Mouse (Mus musculus) midbrain, embryonic 14.5 days (tissue): ENCODE measurements around the gene Hnrnph1. TPM values are rescaled to one million over a fixed set of nuclear protein-coding genes. Genes with fewer than 3 reads are reported as not detected.

Experiments
- ATAC-seq: fragments of 200-750 bp; cut with Nextera tagmentation; 2 replicates; pipeline ENCODE4 v1.8.0; 2017; ENCODE audit warnings: moderate number of reproducible peaks, moderate library complexity; ENCODE audit not compliant: low FRiP score, low TSS enrichment
- DNase-seq: peaks from one replicate; pipeline ENCODE4 v3.0.0-alpha.2; 2015
- H3K27ac ChIP-seq: fragments of 300-500 bp; sonication (generic); replicated peaks from 2 replicates; pipeline ENCODE4 v1.5.1; 2014; ENCODE audit warnings: mild to moderate bottlenecking, low read depth, low read length, moderate library complexity
- H3K27me3 ChIP-seq: fragments of 300-500 bp; sonication (generic); 2 replicates; pipeline ENCODE4 v1.6.1; 2014; ENCODE audit warnings: low read length, control low read depth, mixed read lengths; ENCODE audit not compliant: control insufficient read depth, insufficient read depth
- H3K36me3 ChIP-seq: fragments of 300-500 bp; sonication (generic); 2 replicates; pipeline ENCODE4 v1.6.1; 2014; ENCODE audit warnings: low read length, control low read depth; ENCODE audit not compliant: control insufficient read depth, insufficient read depth
- H3K4me1 ChIP-seq: fragments of 300-500 bp; sonication (generic); 2 replicates; pipeline ENCODE4 v1.6.1; 2014; ENCODE audit warnings: mild to moderate bottlenecking, antibody characterized with exemption, low read length, control low read depth; ENCODE audit not compliant: control insufficient read depth, insufficient read depth
- H3K4me2 ChIP-seq: fragments of 300-500 bp; sonication (generic); 2 replicates; pipeline ENCODE4 v1.6.1; 2014; ENCODE audit warnings: mild to moderate bottlenecking, low read length, moderate library complexity
- H3K4me3 ChIP-seq: fragments of 300-500 bp; sonication (generic); replicated peaks from 2 replicates; pipeline ENCODE4 v1.5.1; 2014; ENCODE audit warnings: low read depth, low read length
- H3K9ac ChIP-seq: fragments of 300-500 bp; sonication (generic); replicated peaks from 2 replicates; pipeline ENCODE4 v1.6.1; 2014; ENCODE audit warnings: mild to moderate bottlenecking, low read length, moderate library complexity
- H3K9me3 ChIP-seq: fragments of 300-500 bp; sonication (generic); 2 replicates; pipeline ENCODE4 v1.6.1; 2016; ENCODE audit warnings: low read length, control low read depth, mixed read lengths; ENCODE audit not compliant: control insufficient read depth
- WGBS: fragments of 180-500 bp; shearing (Covaris S2); extraction: QIAGEN DNeasy Blood & Tissue Kit; methylation state at CpG from one replicate; pipeline ENCODE4 v1.1.7; 2014; 5-methylcytosine and 5-hydroxymethylcytosine counted together
- polyA plus RNA-seq: library from polyadenylated mRNA; unstranded; fragments of >200 nt; fragmentation: Nextera tagmentation; extraction: Ambion mirVana; gene quantifications from 2 replicates; pipeline ENCODE4 v1.2.1, GENCODE M21; 2014

Hnrnph1 gene
- polyA plus RNA-seq: 539 and 584 TPM in 2 replicates

- peak within 1 kb of the TSS; percentile 93 for H3K4me3 ChIP-seq
- H3K36me3 ChIP-seq: peaks cover 24% of the 10 kb centered on the region
- H3K4me1 ChIP-seq: peaks cover 30% of the 10 kb centered on the region
- WGBS: under 1% methylated on average over 76 of the region's 76 CpGs
- no peaks in the 10 kb centered on the region for H3K9me3 ChIP-seq
- ATAC-seq (peak; percentile 91), DNase-seq (peak; percentile 99)
- peak within 1 kb of the TSS; percentile 98 for H3K27ac ChIP-seq
- peak within 1 kb of the TSS; percentile 97 for H3K4me2 ChIP-seq
- H3K9ac ChIP-seq: peak within 1 kb of the TSS; percentile 99
- H3K27me3 ChIP-seq: no peaks in the 10 kb centered on the region
Observed at GRCm38 (mm10) chr11:50376911-50377891, at the start of gene Hnrnph1. Gene Hnrnph1 (plus strand): TSS chr11:50376990.

- Histone ChIP-seq H3K36me3 (no peaks in the 10 kb centered on the region), H3K27ac (no peak overlapping the region), H3K4me1 (peaks cover 21% of the 10 kb centered on the region), H3K9me3 (no peaks in the 10 kb centered on the region), H3K27me3 (no peaks in the 10 kb centered on the region), H3K4me2 (no peak overlapping the region), H3K9ac (no peak overlapping the region), H3K4me3 (no peak overlapping the region)
- ATAC-seq (no peak), DNase-seq (no peak)
- 94% methylated on average over 3 of the region's 3 CpGs for WGBS
Observed at GRCm38 (mm10) chr11:50328075-50328625, 48.6 kb upstream of the Hnrnph1 start.

DNA sequence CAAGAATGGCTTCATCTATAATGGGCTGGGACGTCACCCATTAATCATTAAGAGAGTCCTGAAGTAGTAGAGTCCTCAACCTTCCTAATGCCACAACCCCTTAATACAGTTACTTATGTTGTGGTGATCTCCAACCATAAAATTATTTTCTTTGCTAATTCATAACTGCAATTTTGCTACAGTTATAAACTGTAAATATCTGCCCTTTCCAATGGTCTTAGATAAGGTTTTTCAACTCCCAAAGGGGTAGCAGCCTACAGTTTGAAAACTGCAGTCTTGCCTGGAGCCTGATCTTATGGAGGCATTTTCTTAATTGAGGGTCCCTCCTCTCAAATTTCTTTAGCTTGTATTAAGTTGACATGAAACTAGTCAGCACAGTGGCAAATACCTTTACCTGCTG lies 47.4 kb upstream of the Hnrnph1 start:
- Histone ChIP-seq H3K9ac (no peak overlapping the region), H3K27ac (no peak overlapping the region), H3K36me3 (no peaks in the 10 kb centered on the region), H3K27me3 (no peaks in the 10 kb centered on the region), H3K4me2 (no peak overlapping the region), H3K4me1 (peaks cover 10% of the 10 kb centered on the region), H3K9me3 (no peaks in the 10 kb centered on the region), H3K4me3 (no peak overlapping the region)
- ATAC-seq (no peak), DNase-seq (no peak)
- WGBS: 89% methylated on average over 1 of the region's 1 CpGs

DNA sequence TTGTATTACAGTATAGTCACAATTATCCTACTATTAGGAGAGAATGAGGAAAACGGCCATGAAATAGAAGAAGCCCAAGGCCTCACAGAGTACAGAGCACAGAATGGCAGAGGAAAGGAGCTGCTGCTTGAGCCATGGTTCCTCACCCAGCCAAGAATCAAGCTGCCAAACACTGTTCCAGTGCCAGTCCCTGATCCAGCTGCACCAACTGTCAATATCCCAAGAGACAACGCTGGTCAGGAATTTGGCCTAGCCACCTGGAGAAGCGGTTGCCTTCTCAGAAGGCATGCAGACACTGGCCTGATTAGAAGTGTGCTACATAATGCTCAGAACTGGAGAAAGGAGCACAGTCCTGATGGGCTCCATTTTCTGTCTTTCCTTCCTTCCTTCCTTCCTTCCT lies 43.6 kb upstream of the Hnrnph1 start:
- ATAC-seq: no peak
- 92% methylated on average over 3 of the region's 3 CpGs for WGBS
- H3K4me1 ChIP-seq: no peaks in the 10 kb centered on the region
- no peak for DNase-seq
- H3K36me3 ChIP-seq: no peaks in the 10 kb centered on the region
- no peak overlapping the region for H3K27ac ChIP-seq
- no peak overlapping the region for H3K9ac ChIP-seq
- no peaks in the 10 kb centered on the region for H3K9me3 ChIP-seq
- H3K4me3 ChIP-seq: no peak overlapping the region
- H3K4me2 ChIP-seq: no peak overlapping the region
- no peaks in the 10 kb centered on the region for H3K27me3 ChIP-seq

GRCm38 (mm10) chr11:50336126-50336525 lies 40.7 kb upstream of the Hnrnph1 start:
- DNase-seq: no peak
- WGBS: 83% methylated on average over 1 of the region's 1 CpGs

GRCm38 (mm10) chr11:50336891-50337290 lies 39.9 kb upstream of the Hnrnph1 start:
- no peaks in the 10 kb centered on the region for H3K9me3 ChIP-seq
- DNase-seq (no peak), ATAC-seq (no peak)
- H3K36me3 ChIP-seq: no peaks in the 10 kb centered on the region
- no peak overlapping the region for H3K9ac ChIP-seq
- no peak overlapping the region for H3K4me2 ChIP-seq
- 58% methylated on average over 4 of the region's 4 CpGs for WGBS
- H3K4me3 ChIP-seq: no peak overlapping the region
- no peaks in the 10 kb centered on the region for H3K27me3 ChIP-seq
- H3K4me1 ChIP-seq: no peaks in the 10 kb centered on the region
- no peak overlapping the region for H3K27ac ChIP-seq

More at GRCm38 (mm10) chr11:50336126-50336525, 40.7 kb upstream of the Hnrnph1 start:
- no peak overlapping the region for H3K27ac ChIP-seq
- no peaks in the 10 kb centered on the region for H3K27me3 ChIP-seq
- no peaks in the 10 kb centered on the region for H3K9me3 ChIP-seq
- H3K4me3 ChIP-seq: no peak overlapping the region
- H3K4me1 ChIP-seq: no peaks in the 10 kb centered on the region
- no peaks in the 10 kb centered on the region for H3K36me3 ChIP-seq
- H3K4me2 ChIP-seq: no peak overlapping the region
- no peak overlapping the region for H3K9ac ChIP-seq
- no peak for ATAC-seq

DNA sequence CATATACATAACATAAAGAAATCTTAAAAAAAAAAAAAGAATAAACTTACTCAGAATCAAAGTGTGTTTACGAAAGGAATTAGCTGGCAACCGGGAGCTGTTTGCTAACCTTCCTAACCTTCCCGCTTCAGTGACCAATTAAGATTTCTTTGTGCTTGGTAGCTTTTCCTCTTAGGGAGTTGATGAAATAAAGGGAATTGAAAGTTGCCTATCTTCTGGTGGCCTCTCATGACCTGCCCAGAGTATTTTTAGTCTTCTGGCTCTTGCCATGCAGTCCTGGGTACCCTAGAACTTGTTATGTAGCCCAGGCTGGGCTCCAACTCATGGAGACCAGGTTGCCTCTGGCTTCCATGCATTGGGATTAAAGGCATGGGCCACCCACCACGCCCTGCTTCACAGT lies 31.3 kb upstream of the Hnrnph1 start:
- Histone ChIP-seq H3K27ac (no peak overlapping the region), H3K27me3 (no peaks in the 10 kb centered on the region), H3K36me3 (no peaks in the 10 kb centered on the region), H3K9ac (no peak overlapping the region), H3K9me3 (no peaks in the 10 kb centered on the region), H3K4me1 (no peaks in the 10 kb centered on the region), H3K4me3 (no peak overlapping the region), H3K4me2 (no peak overlapping the region)
- no peak for DNase-seq
- ATAC-seq: no peak
- 75% methylated on average over 4 of the region's 4 CpGs for WGBS

- H3K4me3 ChIP-seq: no peak overlapping the region
- H3K9ac ChIP-seq: no peak overlapping the region
- no peaks in the 10 kb centered on the region for H3K27me3 ChIP-seq
- no peaks in the 10 kb centered on the region for H3K9me3 ChIP-seq
- no peak overlapping the region for H3K4me2 ChIP-seq
- 92% methylated on average over 9 of the region's 9 CpGs for WGBS
- ATAC-seq: no peak
- H3K36me3 ChIP-seq: no peaks in the 10 kb centered on the region
- H3K27ac ChIP-seq: no peak overlapping the region
- H3K4me1 ChIP-seq: no peaks in the 10 kb centered on the region
- no peak for DNase-seq
Observed at GRCm38 (mm10) chr11:50346256-50347032, 30.3 kb upstream of the Hnrnph1 start.
